Mouse (Mus musculus) monocyte, adult 5-6 weeks (primary cell): ENCODE data around the gene App. TPM values are rescaled to one million over a fixed set of nuclear protein-coding genes. Genes with fewer than 3 reads are reported as not detected.

Experiments used
- ATAC-seq: fragments of 153-309, 156-312 bp; replicated peaks from 2 replicates; pipeline ENCODE4 v1.8.0; 2017; ENCODE audit warnings: mild to moderate bottlenecking; ENCODE audit not compliant: low TSS enrichment, insufficient number of reproducible peaks, severe bottlenecking, poor library complexity, low FRiP score
- total RNA-seq: library from RNA; stranded (forward); fragments of 200-1000, 200-491, 200-594 nt; gene quantifications from 3 replicates; pipeline ENCODE4 v1.2.3, GENCODE M21; 2017

Gene App
- total RNA-seq, 1 experiment from 2014 or later, result 88.0 TPM

GRCm38 (mm10) chr16:85099044-85099443 is 74.5 kb downstream of the App start:
- peak; percentile 89 for ATAC-seq

DNA sequence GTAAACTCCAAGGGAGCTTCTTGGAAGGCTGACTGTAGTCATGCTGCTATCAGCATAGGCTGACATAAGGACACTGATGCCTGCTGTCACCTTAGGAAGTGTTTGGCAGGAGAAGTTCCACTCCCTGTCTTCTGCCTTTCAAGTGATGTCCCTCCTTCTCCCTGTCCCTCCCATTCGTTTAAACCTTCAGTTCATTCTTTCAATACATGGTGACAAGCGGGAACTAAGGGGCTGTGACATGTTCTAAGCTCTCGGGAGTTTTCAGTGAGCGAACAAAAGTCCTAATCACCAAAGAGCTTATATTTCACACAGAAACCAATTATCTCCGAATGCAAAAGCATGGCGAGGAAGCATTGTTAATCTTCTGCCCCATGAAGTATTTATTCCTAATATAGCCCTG is 77.2 kb downstream of the App start:
- no peak for ATAC-seq

DNA sequence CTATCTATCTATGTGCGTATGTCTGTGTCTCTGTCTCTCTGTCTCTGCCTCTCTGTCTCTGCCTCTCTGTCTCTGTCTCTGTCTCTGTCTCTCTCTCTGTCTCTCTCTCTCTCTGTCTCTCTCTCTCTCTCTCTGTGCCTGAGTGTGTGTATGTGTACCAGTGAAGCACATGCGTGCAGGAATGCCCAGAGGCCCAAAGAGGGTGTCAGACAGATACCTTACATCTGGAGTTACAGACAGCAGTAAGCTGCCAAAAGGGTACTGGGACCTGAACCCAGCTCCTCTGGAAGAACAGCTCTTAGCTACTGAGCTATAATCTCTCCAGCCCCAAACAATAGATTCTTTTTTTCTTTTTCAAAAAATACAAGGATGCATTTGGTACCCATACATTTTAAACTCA is 77.6 kb downstream of the App start:
- no peak for ATAC-seq

DNA sequence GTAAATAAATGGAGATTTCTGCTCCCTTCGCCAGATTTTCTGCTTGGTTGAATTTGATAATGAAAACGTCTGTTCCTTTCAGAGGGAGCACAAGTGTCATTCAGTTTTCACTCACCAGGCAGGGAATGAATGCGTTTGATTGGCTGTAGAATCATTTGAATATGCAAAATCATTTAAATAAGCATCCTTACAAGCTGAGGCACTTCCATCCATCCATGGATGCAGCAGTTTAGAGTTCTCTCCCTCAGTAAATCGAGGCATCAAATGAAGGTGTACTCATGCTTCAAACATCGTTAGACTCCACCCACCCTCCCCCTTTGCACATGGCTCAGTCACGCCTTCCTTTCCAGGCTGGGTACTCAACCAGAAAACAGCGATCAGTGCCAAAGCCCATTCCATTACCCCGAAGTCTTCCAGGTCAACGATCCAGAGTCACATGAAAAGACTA is 80.9 kb downstream of the App start:
- no peak for ATAC-seq

GRCm38 (mm10) chr16:85092183-85092582 is 81.4 kb downstream of the App start:
- ATAC-seq, result no peak

DNA sequence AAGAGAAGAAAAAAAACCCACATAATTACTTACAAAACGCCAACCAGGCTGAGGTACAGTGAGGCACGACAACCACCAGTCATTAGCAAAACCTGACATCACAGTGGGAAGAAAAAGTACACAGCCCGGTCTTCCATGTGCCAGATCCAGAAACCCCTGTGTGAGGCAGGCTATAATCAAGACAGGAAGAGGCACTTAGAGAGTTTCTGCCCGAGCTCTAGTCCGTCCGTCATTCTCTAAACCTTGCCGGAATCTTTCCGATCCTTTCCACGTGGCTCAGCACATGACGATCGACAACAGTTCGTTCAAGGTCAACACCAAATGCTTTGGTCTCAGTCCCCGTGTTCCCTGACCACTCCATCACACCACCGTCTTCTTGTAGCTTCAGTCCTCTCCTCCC is 82.6 kb downstream of the App start:
- ATAC-seq, result no peak

DNA sequence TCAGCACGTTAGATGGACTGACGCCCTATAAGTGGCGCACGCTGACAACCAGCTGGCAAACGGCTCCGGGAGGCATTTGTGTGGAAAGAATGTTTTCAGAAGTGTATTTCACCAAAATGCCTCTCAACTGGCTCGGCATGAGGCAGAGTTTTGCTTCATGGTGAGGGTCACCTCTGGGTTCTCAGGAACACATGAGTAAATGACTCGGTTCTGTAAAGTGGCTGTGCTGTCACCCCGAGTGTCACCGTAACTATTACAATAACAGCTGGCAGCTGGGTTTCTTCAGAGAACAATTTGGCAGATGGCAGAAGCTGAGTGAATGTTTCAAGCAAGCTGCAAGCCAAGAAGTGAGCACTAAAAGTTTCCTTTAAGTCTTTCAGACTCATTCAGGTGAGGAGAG is 85.4 kb downstream of the App start:
- no peak for ATAC-seq

DNA sequence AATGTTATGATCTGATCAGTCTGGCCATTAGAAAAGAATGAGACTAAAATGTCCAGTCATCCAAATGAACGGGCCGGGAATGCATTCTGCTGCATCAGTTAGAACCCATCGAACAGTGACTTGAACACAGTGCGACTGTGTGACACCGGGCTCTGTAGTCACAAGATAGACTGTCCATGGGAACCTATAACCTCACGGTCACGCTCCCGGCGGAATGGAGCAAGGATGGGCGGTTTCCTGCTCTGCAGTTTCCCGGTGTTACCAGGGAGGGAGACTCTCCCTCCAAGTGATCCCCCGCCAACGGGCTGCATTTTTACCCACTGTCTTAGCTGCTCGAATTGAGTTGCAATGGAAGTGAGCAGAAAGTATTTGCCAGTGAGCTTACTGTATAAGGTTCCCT is 87.3 kb downstream of the App start:
- no peak for ATAC-seq

DNA sequence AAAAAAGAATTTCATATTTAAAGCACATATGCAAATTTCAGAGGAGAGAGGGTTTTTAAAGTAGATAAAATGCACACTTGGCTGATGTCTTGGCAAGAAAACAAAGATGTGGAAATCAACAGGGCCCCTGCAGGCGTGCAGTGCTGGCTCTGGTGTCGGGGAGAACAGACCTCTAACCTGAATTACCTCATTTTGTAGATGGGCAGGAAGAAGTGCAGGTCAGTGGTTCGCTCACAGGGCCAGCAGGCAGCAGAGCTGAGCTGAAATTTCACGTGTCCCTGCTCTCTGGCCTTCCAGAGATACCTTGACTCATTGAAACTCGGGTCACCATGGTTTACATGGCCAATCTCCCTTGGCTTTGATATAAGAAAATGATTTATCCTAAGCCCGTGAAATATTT is 87.7 kb downstream of the App start:
- ATAC-seq, result no peak

GRCm38 (mm10) chr16:85084152-85084551 is 89.4 kb downstream of the App start:
- ATAC-seq, result peak; percentile 84

- no peak for ATAC-seq
Observed at GRCm38 (mm10) chr16:85075330-85075729, 98.2 kb downstream of the App start.

DNA sequence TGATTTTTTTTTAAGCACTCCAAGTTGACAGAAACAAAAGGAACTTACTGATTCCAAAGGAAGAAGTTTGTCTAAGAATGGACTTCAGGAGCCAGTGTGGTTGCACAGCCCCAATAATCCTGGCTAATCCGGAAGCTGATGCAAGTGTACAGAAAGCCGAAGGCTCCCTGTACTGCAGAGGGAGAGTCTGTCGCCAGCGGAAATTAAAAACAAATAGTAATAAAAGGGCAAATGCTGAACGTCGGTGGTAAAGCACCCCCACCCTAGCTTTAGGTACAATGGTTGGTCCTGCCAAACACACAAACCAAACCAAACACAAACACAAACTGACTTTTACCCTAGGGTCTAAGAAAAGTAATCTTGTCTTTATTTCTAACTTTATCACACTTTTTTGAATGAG is 98.7 kb downstream of the App start:
- ATAC-seq, result no peak

DNA sequence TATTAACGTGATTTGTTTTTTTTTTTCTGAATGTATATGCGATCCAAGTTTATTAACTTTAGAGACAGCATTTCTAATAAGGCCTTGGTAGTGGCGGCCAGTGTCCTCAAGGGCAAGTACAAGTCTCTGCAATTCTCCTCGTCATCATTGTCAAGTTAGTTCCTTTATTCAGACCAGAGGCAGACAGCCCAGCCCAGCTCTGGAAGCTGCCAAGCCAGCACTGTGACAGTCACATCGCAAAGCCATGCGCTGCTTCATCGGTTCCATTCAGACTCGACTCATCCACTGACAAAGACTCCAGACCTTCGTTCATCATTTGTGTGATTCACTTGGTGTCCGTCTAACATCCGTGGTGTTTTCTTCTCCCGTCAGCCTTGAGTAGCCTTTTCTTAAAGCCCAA is 100.9 kb downstream of the App start:
- ATAC-seq, result peak; percentile 64

DNA sequence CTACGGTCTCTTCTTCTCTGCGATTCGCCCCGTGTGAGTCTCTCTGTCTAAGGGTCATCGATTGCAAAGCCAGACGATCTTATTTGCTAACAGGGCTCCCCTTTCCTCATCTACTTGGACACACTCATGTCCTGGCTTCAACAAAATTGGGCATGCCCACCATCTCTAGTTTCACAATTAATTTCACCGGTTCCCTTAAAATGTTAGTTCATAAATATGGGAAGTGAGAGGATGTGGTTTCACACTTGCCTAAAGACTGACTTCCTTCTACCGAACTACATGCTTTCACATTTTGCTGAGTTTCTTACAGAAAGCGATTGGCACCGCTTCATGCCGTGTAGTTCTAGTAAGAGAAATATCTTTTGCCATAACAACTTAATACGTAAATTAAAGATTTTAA is 101.8 kb downstream of the App start:
- peak; percentile 89 for ATAC-seq

- ATAC-seq, result 0 out of 2 replicates have a peak, but pooled peaks have one; percentile 4
Observed at GRCm38 (mm10) chr16:85071248-85071647, 102.3 kb downstream of the App start.

DNA sequence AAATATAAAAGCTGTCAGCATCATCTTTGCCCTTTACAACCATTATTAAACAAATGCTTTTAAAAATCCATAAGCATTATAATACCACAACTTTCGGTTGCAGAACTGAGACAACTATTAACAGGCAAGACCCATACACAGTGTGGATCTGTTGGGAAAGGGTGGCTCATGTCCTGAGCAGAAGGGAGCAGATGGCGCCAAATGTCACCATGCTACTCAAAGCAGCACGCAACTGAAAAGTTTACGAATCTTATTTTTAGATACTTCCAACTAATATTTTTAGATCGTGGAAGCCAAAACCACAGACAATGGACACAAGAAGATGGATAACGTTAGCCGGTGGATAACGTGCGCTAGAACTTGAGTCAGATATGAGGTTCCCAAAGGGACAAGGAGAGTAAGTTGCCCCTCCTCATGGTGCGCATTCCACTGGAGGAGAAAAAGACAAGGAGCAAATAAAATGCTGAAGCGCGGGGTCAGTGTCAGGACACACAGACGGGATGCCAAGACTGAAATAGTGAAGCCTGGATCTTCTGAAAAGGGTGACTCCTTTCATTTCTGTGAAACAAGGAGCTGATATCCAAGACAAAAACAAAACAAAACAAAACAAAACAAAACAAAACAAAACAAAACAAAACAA is 106.2 kb downstream of the App start:
- ATAC-seq, result no peak

GRCm38 (mm10) chr16:85066227-85066626 is 107.3 kb downstream of the App start:
- no peak for ATAC-seq

GRCm38 (mm10) chr16:85064800-85065199 is 108.8 kb downstream of the App start:
- ATAC-seq, result 0 out of 2 replicates have a peak, but pooled peaks have one; percentile 40

DNA sequence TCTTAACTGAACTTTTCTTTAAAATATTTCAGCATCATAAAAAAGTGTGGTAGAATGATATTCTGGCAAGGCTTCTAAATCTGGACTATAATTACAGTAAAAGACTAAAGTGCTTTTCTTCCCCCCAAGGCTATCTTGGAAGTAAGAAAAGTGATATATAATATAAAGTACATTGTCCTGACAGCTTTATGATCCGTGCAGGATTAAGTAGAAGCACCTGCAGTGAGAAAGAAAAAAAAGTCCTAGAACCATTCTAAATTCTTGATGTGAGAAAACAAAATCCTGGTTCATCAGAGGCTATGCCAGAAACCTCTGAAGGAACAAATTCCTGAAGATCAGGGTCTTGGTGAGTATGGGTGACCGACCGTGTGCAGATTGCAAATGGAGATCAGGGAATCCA is 110.8 kb downstream of the App start:
- no peak for ATAC-seq

- no peak for ATAC-seq
Observed at GRCm38 (mm10) chr16:85061725-85062124, 111.8 kb downstream of the App start.

DNA sequence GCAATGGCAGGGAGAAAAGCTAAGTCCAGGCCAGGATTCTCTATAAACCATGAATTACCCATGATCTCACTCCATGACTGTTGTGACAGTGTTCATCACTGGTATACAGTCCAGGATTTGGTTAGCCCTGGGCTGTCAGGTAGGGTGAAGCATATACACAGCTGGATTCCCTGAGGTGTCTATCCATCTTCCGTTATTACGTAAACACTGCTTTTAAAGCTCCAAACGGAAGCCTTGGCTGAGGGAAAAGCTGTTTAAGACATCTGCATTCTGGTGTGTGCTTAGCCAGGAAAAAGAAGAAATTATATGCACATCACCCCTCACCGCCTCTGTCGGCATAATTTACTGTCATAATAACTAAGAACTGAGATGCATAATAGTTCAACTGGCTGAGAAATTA is 115.4 kb downstream of the App start:
- no peak for ATAC-seq
